Mouse (Mus musculus) limb, embryonic 15.5 days (tissue): ENCODE measurements around the gene Adamts3. TPM values are rescaled to one million over a fixed set of nuclear protein-coding genes. Genes with fewer than 3 reads are reported as not detected.

ENCODE experiments used
- ATAC-seq: fragments of 200-750 bp; cut with Nextera tagmentation; 2 replicates; pipeline ENCODE4 v1.8.0; 2017; ENCODE audit warnings: low read depth, moderate TSS enrichment; ENCODE audit not compliant: insufficient number of reproducible peaks, low FRiP score, low TSS enrichment
- H3K27ac ChIP-seq: fragments of 300-500 bp; sonication (generic); 2 replicates; pipeline ENCODE4 v1.5.1; 2015; ENCODE audit warnings: moderate library complexity, mild to moderate bottlenecking, inconsistent platforms
- H3K27me3 ChIP-seq: fragments of 300-500 bp; sonication (generic); 2 replicates; pipeline ENCODE4 v1.6.1; 2015; ENCODE audit warnings: inconsistent platforms
- H3K36me3 ChIP-seq: fragments of 300-500 bp; sonication (generic); 2 replicates; pipeline ENCODE4 v1.6.1; 2015; ENCODE audit warnings: inconsistent platforms
- H3K4me1 ChIP-seq: fragments of 300-500 bp; sonication (generic); 2 replicates; pipeline ENCODE4 v1.6.1; 2015; ENCODE audit warnings: inconsistent platforms
- H3K4me2 ChIP-seq: fragments of 300-500 bp; sonication (generic); 2 replicates; pipeline ENCODE4 v1.6.1; 2015; ENCODE audit warnings: mild to moderate bottlenecking, inconsistent platforms
- H3K4me3 ChIP-seq: fragments of 300-500 bp; sonication (generic); 2 replicates; pipeline ENCODE4 v1.5.1; 2015; ENCODE audit warnings: mild to moderate bottlenecking, inconsistent platforms
- H3K9ac ChIP-seq: fragments of 300-500 bp; sonication (generic); 2 replicates; pipeline ENCODE4 v1.6.1; 2015; ENCODE audit warnings: inconsistent platforms
- H3K9me3 ChIP-seq: fragments of 300-500 bp; sonication (generic); 2 replicates; pipeline ENCODE4 v1.6.1; 2016; ENCODE audit warnings: inconsistent platforms
- WGBS: fragments of 180-500 bp; shearing (Covaris S2); methylation state at CpG from one replicate; pipeline ENCODE4 v1.1.7; 2015; 5-methylcytosine and 5-hydroxymethylcytosine counted together
- polyA plus RNA-seq: library from polyadenylated mRNA; unstranded; fragments of >200 nt; fragmentation: Nextera tagmentation; extraction: Ambion mirVana; gene quantifications from 2 replicates; pipeline ENCODE4 v1.2.1, GENCODE M21; 2015

Adamts3 gene
- 5.6 and 7.5 TPM in 2 replicates for polyA plus RNA-seq

- H3K4me3 ChIP-seq: peak within 1 kb of the TSS; percentile 60
- WGBS: under 1% methylated on average over 67 of the region's 78 CpGs
Observed at GRCm38 (mm10) chr5:89883051-89883907, at the start of gene Adamts3. Gene Adamts3 (minus strand): TSS chr5:89883334.

DNA sequence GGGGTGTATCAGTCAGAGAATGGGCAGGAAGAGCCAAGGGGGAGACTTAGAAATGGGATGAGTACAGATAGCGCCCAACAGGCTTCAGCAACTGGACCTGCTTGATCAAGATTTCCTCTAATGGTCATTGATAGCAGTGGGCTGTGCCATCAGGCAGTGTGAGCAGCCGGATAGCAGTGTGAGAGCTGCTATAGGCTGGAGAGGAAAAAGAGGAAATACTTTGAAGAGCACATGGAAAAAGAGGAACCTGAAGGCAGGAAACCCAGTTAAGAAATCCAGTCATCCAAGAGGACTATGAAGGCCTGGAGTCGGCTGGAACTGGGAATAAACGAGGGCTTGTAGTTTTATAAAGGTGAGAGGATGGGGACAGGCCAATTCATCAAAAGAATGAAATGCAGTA lies 48.4 kb upstream of the Adamts3 start:
- H3K9ac ChIP-seq: no peak overlapping the region

More at GRCm38 (mm10) chr5:89883051-89883907, at the start of gene Adamts3:
- peak; percentile 86 for ATAC-seq
- Histone ChIP-seq H3K27me3 (no peaks in the 10 kb centered on the region), H3K9ac (peak within 1 kb of the TSS; percentile 70), H3K9me3 (no peaks in the 10 kb centered on the region), H3K36me3 (no peaks in the 10 kb centered on the region), H3K4me1 (peaks cover 9% of the 10 kb centered on the region), H3K4me2 (peak within 1 kb of the TSS; percentile 97), H3K27ac (peak within 1 kb of the TSS; percentile 80)

DNA sequence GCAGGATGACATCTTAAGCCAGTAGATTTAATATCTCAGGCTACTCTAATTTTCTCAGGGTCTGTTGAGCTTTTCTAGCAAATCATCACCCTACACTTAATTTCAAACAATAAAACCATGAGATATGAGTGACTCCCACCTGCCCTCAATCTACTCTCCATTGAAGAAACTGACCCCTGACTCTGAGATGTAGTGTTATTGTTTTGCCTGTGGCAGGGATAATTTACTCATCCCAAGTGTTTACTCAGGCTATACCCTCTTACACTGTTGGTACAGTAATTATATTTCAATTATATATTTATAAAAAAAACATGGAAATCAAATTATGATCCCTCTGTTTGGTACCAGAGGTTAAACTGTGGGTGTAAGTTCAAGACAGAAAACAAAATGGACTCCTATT lies 29.2 kb upstream of the Adamts3 start:
- Histone ChIP-seq H3K27ac (no peak overlapping the region), H3K9ac (no peak overlapping the region), H3K4me3 (no peak overlapping the region), H3K4me2 (no peak overlapping the region), H3K9me3 (no peaks in the 10 kb centered on the region), H3K27me3 (no peaks in the 10 kb centered on the region), H3K36me3 (no peaks in the 10 kb centered on the region), H3K4me1 (no peaks in the 10 kb centered on the region)
- ATAC-seq: no peak

More for the DNA sequence above, 48.4 kb upstream of the Adamts3 start:
- ATAC-seq: no peak
- WGBS: 57% methylated on average over 4 of the region's 4 CpGs
- Histone ChIP-seq H3K4me2 (no peak overlapping the region), H3K4me3 (no peak overlapping the region), H3K27me3 (no peaks in the 10 kb centered on the region), H3K36me3 (no peaks in the 10 kb centered on the region), H3K4me1 (no peaks in the 10 kb centered on the region), H3K27ac (no peak overlapping the region), H3K9me3 (no peaks in the 10 kb centered on the region)

DNA sequence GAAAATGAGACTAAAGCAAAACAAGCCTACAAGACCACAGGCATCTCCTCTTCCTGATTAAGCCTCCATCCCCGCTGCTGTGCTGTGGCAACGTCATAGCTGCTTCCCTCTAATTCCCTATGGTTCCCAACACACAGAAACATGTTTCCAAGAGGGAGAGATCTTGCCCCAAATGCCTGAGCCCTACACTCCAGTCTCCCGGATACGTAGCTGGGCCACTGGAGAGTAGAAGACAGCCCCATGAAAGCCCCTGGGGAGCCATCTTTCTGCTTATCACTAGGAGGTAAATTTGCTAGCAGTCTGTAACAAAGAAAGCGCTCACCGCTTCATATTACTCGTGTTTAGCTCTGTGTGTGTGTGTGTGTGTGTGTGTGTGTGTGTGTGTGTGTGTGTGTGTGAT lies 28.8 kb upstream of the Adamts3 start:
- Histone ChIP-seq H3K4me2 (no peak overlapping the region), H3K4me3 (no peak overlapping the region), H3K27me3 (no peaks in the 10 kb centered on the region), H3K27ac (no peak overlapping the region), H3K9ac (no peak overlapping the region), H3K9me3 (no peaks in the 10 kb centered on the region), H3K4me1 (no peaks in the 10 kb centered on the region), H3K36me3 (no peaks in the 10 kb centered on the region)
- 80% methylated on average over 7 of the region's 7 CpGs for WGBS
- ATAC-seq: no peak

DNA sequence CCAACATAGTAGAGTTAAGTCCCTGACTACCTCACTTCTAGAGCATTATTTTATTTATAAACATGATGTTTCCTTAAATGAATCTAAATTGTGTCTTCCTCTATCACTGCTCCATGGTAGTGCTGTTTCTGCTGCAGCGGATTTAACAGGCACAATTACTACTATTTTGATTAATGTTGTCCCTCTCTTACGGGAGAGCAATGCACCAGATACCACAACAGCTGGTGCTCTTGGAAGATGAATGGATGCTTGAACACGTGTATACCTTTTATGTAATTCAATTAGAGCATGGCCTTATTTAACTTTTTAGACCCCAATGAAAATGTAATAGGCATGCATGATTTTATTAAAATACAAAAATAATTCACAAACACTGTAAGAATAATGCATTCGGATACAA lies 28.4 kb upstream of the Adamts3 start:
- 77% methylated on average over 4 of the region's 4 CpGs for WGBS
- Histone ChIP-seq H3K9me3 (no peaks in the 10 kb centered on the region), H3K4me1 (no peaks in the 10 kb centered on the region), H3K4me2 (no peak overlapping the region), H3K4me3 (no peak overlapping the region), H3K27me3 (no peaks in the 10 kb centered on the region), H3K9ac (no peak overlapping the region), H3K27ac (no peak overlapping the region), H3K36me3 (no peaks in the 10 kb centered on the region)
- ATAC-seq: no peak

DNA sequence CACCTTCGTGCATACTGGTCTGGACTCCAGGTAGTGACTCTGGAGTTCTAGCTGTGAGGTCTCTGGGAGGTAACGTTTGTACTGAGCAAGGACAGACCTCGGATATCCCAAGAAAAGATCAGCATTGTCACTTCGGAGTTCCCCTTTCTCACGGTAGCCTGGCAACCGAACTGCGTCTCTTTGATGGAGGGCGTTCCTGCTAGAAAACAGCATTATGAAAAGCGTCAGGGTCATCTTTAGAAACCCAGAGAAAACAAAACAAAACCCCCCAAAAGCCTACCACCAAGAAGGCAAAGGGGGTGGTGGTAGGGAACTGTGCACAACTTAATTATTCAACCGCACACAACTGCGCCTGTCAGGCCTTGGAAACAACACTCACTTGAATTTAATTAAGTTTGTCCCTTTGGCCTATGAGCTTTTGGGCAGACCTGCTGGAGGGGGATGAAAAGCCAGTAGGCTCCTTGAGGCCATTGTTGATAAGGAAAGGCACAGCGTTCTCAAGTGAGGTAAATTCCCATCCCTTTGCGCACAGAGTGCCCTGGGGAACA lies 23.8 kb upstream of the Adamts3 start:
- Histone ChIP-seq H3K9ac (no peak overlapping the region), H3K4me1 (no peaks in the 10 kb centered on the region), H3K4me3 (no peak overlapping the region), H3K27ac (no peak overlapping the region), H3K4me2 (no peak overlapping the region), H3K36me3 (no peaks in the 10 kb centered on the region), H3K9me3 (no peaks in the 10 kb centered on the region), H3K27me3 (no peaks in the 10 kb centered on the region)
- 81% methylated on average over 13 of the region's 13 CpGs for WGBS
- no peak for ATAC-seq

DNA sequence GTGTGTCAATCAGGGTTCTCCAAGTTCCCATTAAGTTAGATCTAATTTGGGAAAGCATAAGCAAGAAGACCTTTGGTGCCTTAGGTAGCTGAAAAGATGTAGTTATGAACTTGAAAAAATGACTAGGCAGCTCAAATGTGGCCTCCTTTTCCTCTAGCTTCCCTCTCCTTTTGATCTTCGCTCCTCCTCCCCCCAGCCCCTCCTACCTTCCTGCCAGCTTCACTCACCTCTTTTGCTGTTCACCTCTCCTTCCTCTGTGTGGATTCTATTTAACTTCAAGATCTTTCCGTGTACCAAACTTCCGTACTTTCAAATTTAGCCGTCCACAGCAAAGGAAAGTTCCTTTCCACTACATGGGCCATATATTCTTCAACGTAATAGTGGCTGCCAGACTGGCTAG lies 17.9 kb upstream of the Adamts3 start:
- no peaks in the 10 kb centered on the region for H3K36me3 ChIP-seq
- H3K27me3 ChIP-seq: no peaks in the 10 kb centered on the region
- H3K27ac ChIP-seq: no peak overlapping the region
- no peak overlapping the region for H3K4me3 ChIP-seq
- no peaks in the 10 kb centered on the region for H3K9me3 ChIP-seq
- WGBS: 76% methylated on average over 5 of the region's 5 CpGs
- no peak overlapping the region for H3K4me2 ChIP-seq
- 0 out of 2 replicates have a peak, but pooled peaks cover 2% of the 10 kb centered on the region for H3K4me1 ChIP-seq
- no peak for ATAC-seq
- H3K9ac ChIP-seq: no peak overlapping the region

GRCm38 (mm10) chr5:89897495-89897894 lies 14.4 kb upstream of the Adamts3 start:
- no peaks in the 10 kb centered on the region for H3K36me3 ChIP-seq
- 0 out of 2 replicates have a peak, but pooled peaks cover 2% of the 10 kb centered on the region for H3K4me1 ChIP-seq
- no peaks in the 10 kb centered on the region for H3K9me3 ChIP-seq
- no peaks in the 10 kb centered on the region for H3K27me3 ChIP-seq
- no peak for ATAC-seq
- no peak overlapping the region for H3K4me3 ChIP-seq
- no peak overlapping the region for H3K27ac ChIP-seq
- no peak overlapping the region for H3K4me2 ChIP-seq
- WGBS: 51% methylated on average over 9 of the region's 9 CpGs
- H3K9ac ChIP-seq: no peak overlapping the region

DNA sequence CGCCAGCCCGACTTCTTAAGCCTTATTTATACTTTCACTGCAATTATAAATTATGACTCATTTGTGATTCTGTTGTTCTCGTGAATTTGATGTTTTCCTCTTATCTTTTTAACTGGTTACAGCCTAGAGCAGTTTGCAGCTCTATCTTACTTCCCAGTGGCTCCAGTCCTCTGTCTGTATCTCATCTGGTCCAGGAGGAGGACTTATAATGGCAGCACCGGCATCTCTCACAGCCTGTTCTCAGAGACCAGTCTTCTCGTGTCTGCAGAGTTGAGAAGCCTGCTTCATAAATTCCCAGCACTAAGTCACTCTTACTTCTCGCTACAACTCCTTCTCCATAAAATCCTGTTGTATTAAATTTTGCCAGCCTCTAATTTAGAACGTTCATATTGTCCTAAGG lies 12.4 kb upstream of the Adamts3 start:
- Histone ChIP-seq H3K27me3 (no peaks in the 10 kb centered on the region), H3K4me2 (no peak overlapping the region), H3K27ac (no peak overlapping the region), H3K4me1 (0 out of 2 replicates have a peak, but pooled peaks cover 2% of the 10 kb centered on the region), H3K9me3 (no peaks in the 10 kb centered on the region), H3K9ac (no peak overlapping the region), H3K36me3 (no peaks in the 10 kb centered on the region), H3K4me3 (no peak overlapping the region)
- 59% methylated on average over 7 of the region's 7 CpGs for WGBS
- no peak for ATAC-seq

GRCm38 (mm10) chr5:89884991-89885390 lies 1.9 kb upstream of the Adamts3 start:
- Histone ChIP-seq H3K36me3 (no peaks in the 10 kb centered on the region), H3K9ac (no peak overlapping the region), H3K4me1 (peaks cover 9% of the 10 kb centered on the region), H3K27me3 (no peaks in the 10 kb centered on the region), H3K4me2 (no peak overlapping the region), H3K27ac (no peak overlapping the region), H3K9me3 (no peaks in the 10 kb centered on the region), H3K4me3 (no peak overlapping the region)
- 59% methylated on average over 4 of the region's 4 CpGs for WGBS
- no peak for ATAC-seq

DNA sequence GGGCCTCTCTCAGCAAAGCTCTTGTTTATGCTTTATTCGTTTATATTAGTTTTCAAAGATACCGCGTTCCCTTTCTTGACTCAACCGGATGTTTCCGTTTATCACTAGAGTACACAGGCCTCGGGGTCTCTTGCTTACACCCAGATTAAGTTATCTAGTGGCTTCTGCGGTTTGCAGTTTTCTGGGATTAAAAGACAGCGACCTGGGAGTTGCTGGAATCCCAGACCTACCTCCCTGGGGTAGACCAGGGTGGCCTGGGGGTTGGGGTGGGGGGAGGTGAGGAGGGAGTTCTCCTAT lies 722 bp upstream of the Adamts3 start:
- Histone ChIP-seq H3K27me3 (no peaks in the 10 kb centered on the region), H3K36me3 (no peaks in the 10 kb centered on the region), H3K9ac (no peak overlapping the region), H3K9me3 (no peaks in the 10 kb centered on the region), H3K4me2 (peak overlapping the region; percentile 97), H3K4me1 (peaks cover 9% of the 10 kb centered on the region), H3K4me3 (peak overlapping the region; percentile 60), H3K27ac (no peak overlapping the region)
- 8% methylated on average over 8 of the region's 8 CpGs for WGBS
- no peak for ATAC-seq

GRCm38 (mm10) chr5:89882091-89882734 lies 921 bp downstream of the Adamts3 start:
- WGBS: under 1% methylated on average over 35 of the region's 35 CpGs
- peak overlapping the region; percentile 80 for H3K27ac ChIP-seq

More at GRCm38 (mm10) chr5:89882091-89882734, 921 bp downstream of the Adamts3 start:
- Histone ChIP-seq H3K9me3 (no peaks in the 10 kb centered on the region), H3K36me3 (no peaks in the 10 kb centered on the region), H3K4me1 (peaks cover 9% of the 10 kb centered on the region), H3K9ac (peak overlapping the region; percentile 70), H3K27me3 (no peaks in the 10 kb centered on the region), H3K4me3 (peak overlapping the region; percentile 60), H3K4me2 (peak overlapping the region; percentile 97)
- ATAC-seq: peak; percentile 61
